Mouse (Mus musculus): ENCODE data around the gene Mup13. TPM values are rescaled to one million over a fixed set of nuclear protein-coding genes. Genes with fewer than 3 reads are reported as not detected.
"Not testable (repeated sequence)": the region's sequence is repeated elsewhere in the genome, so short reads cannot be mapped to it uniquely, and the experiment has no call there.

Gene Mup13
- total RNA-seq (2021) = under 1 TPM in 1 of 2 experiments, not detected in 1; 0.36 TPM
- long read RNA-seq, experiment 1 = 0 reads
- long read RNA-seq, experiment 2, partial matches to known transcripts = 4 of 4 reads
- long read RNA-seq, experiment 2, other reads (novel, unspliced or antisense) = 0 of 4 reads

- DNase-seq = not testable (repeated sequence)
These were observed at the start of gene Mup13 for GRCm38 (mm10) chr4:61228186-61228585. Gene Mup13 (minus strand): TSS chr4:61228286.

Other genes with a start within 250 kb of the Mup13 start
- gene Mup14, start 75.7 kb upstream of the Mup13 start, total RNA-seq (2021) = 1 to 10 TPM in 1 of 2 experiments, not detected in 1; 5.6 TPM
- gene Mup15, start 211.5 kb upstream of the Mup13 start, total RNA-seq (2021) = not detected